In the genomic region with DNA sequence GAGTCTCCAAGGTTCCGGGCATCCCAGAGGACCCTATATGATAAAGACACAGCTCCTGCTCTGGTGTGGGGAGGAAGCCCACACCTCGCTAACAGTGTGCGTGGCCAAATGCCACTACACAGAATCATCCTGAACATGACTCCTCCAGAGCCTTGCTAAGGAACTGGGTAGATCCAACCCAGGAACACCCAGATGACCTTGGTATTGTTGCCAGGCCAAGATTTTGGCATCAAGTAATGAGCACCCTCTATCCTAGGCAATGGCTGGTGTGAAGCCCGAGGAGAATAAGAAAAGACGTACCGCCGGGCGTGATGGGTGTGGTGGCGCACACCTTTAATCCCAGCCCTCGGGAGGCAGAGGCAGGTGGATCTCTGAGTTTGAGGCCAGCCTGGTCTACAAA, we compare ENCODE assay signal across 16 mouse cellular contexts. TPM values are rescaled to one million over a fixed set of nuclear protein-coding genes. Genes with fewer than 3 reads are reported as not detected.
DNase-seq lines count a peak whose midpoint lies in the region; ATAC-seq lines count a peak whose summit lies in the region.
"Had no signal": no experiment of that assay in that cellular context is flagged by ENCODE, and none has a peak within 500 bp of the region (broad histone marks: within the 10 kb centered on the region; RNA-seq: fewer than 3 reads in every experiment).

No protein-coding gene starts in this region.

- no peak overlapping the region for H3K9ac ChIP-seq in forebrain, embryonic 15.5 days (replicated peaks)
- no peak overlapping the region for H3K9ac ChIP-seq in forebrain, embryonic 12.5 days
- H3K9ac ChIP-seq in hindbrain, embryonic 13.5 days = no peak overlapping the region
- no peak overlapping the region for H3K9ac ChIP-seq in hindbrain, embryonic 12.5 days
- no peak overlapping the region for H3K9ac ChIP-seq in neural tube, embryonic 13.5 days
- H3K9ac ChIP-seq: intestine, embryonic 15.5 days; kidney, embryonic 15.5 days had no signal

- H3K4me3 ChIP-seq in forebrain, embryonic 15.5 days = no peak overlapping the region
- H3K4me3 ChIP-seq in forebrain, embryonic 12.5 days (replicated peaks) = no peak overlapping the region
- no peak overlapping the region for H3K4me3 ChIP-seq in hindbrain, embryonic 13.5 days
- no peak overlapping the region for H3K4me3 ChIP-seq in hindbrain, embryonic 12.5 days
- no peak overlapping the region for H3K4me3 ChIP-seq in neural tube, embryonic 13.5 days
- H3K4me3 ChIP-seq: embryonic facial prominence, embryonic 10.5 days; intestine, embryonic 15.5 days; kidney, embryonic 15.5 days; myocyte had no signal

- peaks cover 14% of the 10 kb centered on the region for H3K4me1 ChIP-seq in forebrain, embryonic 15.5 days
- H3K4me1 ChIP-seq in forebrain, embryonic 12.5 days = no peaks in the 10 kb centered on the region
- H3K4me1 ChIP-seq in hindbrain, embryonic 13.5 days (replicated peaks) = peaks cover 9% of the 10 kb centered on the region
- H3K4me1 ChIP-seq in hindbrain, embryonic 12.5 days = no peaks in the 10 kb centered on the region
- H3K4me1 ChIP-seq in neural tube, embryonic 13.5 days (replicated peaks) = peaks cover 14% of the 10 kb centered on the region
- H3K4me1 ChIP-seq: embryonic facial prominence, embryonic 10.5 days; intestine, embryonic 15.5 days had no signal

- H3K9me3 ChIP-seq in forebrain, embryonic 15.5 days = no peaks in the 10 kb centered on the region
- no peaks in the 10 kb centered on the region for H3K9me3 ChIP-seq in forebrain, embryonic 12.5 days
- no peaks in the 10 kb centered on the region for H3K9me3 ChIP-seq in hindbrain, embryonic 13.5 days
- no peaks in the 10 kb centered on the region for H3K9me3 ChIP-seq in hindbrain, embryonic 12.5 days (replicated peaks)
- H3K9me3 ChIP-seq in neural tube, embryonic 13.5 days = no peaks in the 10 kb centered on the region
- H3K9me3 ChIP-seq: embryonic facial prominence, embryonic 10.5 days; intestine, embryonic 15.5 days; kidney, embryonic 15.5 days had no signal

- H3K27ac ChIP-seq in forebrain, embryonic 15.5 days (replicated peaks) = peak overlapping the region; percentile 84
- H3K27ac ChIP-seq in forebrain, embryonic 12.5 days = no peak overlapping the region
- peak overlapping the region; percentile 78 for H3K27ac ChIP-seq in hindbrain, embryonic 13.5 days
- no peak overlapping the region for H3K27ac ChIP-seq in hindbrain, embryonic 12.5 days
- H3K27ac ChIP-seq in neural tube, embryonic 13.5 days (replicated peaks) = peak overlapping the region; percentile 70; the same call in 1 of the 2 replicates
- H3K27ac ChIP-seq: embryonic facial prominence, embryonic 10.5 days; intestine, embryonic 15.5 days; kidney, embryonic 15.5 days had no signal

- H3K27me3 ChIP-seq in forebrain, embryonic 15.5 days = no peaks in the 10 kb centered on the region
- no peaks in the 10 kb centered on the region for H3K27me3 ChIP-seq in forebrain, embryonic 12.5 days
- no peaks in the 10 kb centered on the region for H3K27me3 ChIP-seq in hindbrain, embryonic 13.5 days
- 0 out of 2 replicates have a peak, but pooled peaks cover 2% of the 10 kb centered on the region for H3K27me3 ChIP-seq in hindbrain, embryonic 12.5 days
- no peaks in the 10 kb centered on the region for H3K27me3 ChIP-seq in neural tube, embryonic 13.5 days
- H3K27me3 ChIP-seq: intestine, embryonic 15.5 days; kidney, embryonic 15.5 days had no signal

- DNase-seq in adrenal gland, adult 2 months = peak; percentile 10
- no peak for DNase-seq in adrenal gland, adult 8-10 months
- DNase-seq in neural tube, embryonic 10.5 days (ENCODE audit: extremely low spot score, low spot score) = no peak
- DNase-seq: thymus, adult 2 months had no signal

- no peaks in the 10 kb centered on the region for H3K36me3 ChIP-seq in forebrain, embryonic 15.5 days
- no peaks in the 10 kb centered on the region for H3K36me3 ChIP-seq in forebrain, embryonic 12.5 days (replicated peaks)
- no peaks in the 10 kb centered on the region for H3K36me3 ChIP-seq in hindbrain, embryonic 13.5 days
- no peaks in the 10 kb centered on the region for H3K36me3 ChIP-seq in hindbrain, embryonic 12.5 days
- H3K36me3 ChIP-seq in neural tube, embryonic 13.5 days = no peaks in the 10 kb centered on the region
- H3K36me3 ChIP-seq: embryonic facial prominence, embryonic 10.5 days; intestine, embryonic 15.5 days; kidney, embryonic 15.5 days had no signal

- no peak for ATAC-seq in forebrain, embryonic 15.5 days (replicated peaks)
- no peak for ATAC-seq in forebrain, embryonic 12.5 days (ENCODE audit: low FRiP score)
- ATAC-seq in hindbrain, embryonic 13.5 days (ENCODE audit: low FRiP score) = no peak
- ATAC-seq in hindbrain, embryonic 12.5 days (ENCODE audit: low FRiP score) = no peak
- no peak for ATAC-seq in neural tube, embryonic 13.5 days (ENCODE audit: low read depth)
- ATAC-seq: intestine, embryonic 15.5 days had no signal

- no peak overlapping the region for H3K4me2 ChIP-seq in forebrain, embryonic 15.5 days (replicated peaks)
- no peak overlapping the region for H3K4me2 ChIP-seq in forebrain, embryonic 12.5 days
- no peak overlapping the region for H3K4me2 ChIP-seq in hindbrain, embryonic 13.5 days
- H3K4me2 ChIP-seq in hindbrain, embryonic 12.5 days (replicated peaks) = no peak overlapping the region
- no peak overlapping the region for H3K4me2 ChIP-seq in neural tube, embryonic 13.5 days
- H3K4me2 ChIP-seq: intestine, embryonic 15.5 days; kidney, embryonic 15.5 days had no signal

- WGBS in forebrain, embryonic 15.5 days = 95% methylated on average over 10 of the region's 10 CpGs
- 93% methylated on average over 10 of the region's 10 CpGs for WGBS in forebrain, embryonic 12.5 days
- WGBS in hindbrain, embryonic 13.5 days = 92% methylated on average over 10 of the region's 10 CpGs
- WGBS in hindbrain, embryonic 12.5 days = 93% methylated on average over 10 of the region's 10 CpGs
- WGBS in neural tube, embryonic 13.5 days = 92% methylated on average over 10 of the region's 10 CpGs

RNA-seq across cellular contexts. Expression of a gene that starts 10.7 kb away (rescaled TPM):
- 1 to 10 TPM; 2.2 to 3.7 TPM for total RNA-seq in adrenal gland, adult 2 months (2021)
- polyA plus RNA-seq in adrenal gland, adult 2 months (2012; rRNA removed) = 1.9 and 2.2 TPM in 2 replicates
- 1 to 10 TPM; 2.1 to 7.4 (median 3.7) TPM for total RNA-seq in adrenal gland, adult 8-10 months (2022)
- polyA plus RNA-seq in forebrain, embryonic 15.5 days (2015; fragmentation: Nextera tagmentation; extraction: Ambion mirVana) = 11.9 and 14.6 TPM in 2 replicates
- 3.4 and 4.0 TPM in 2 replicates for polyA plus RNA-seq in forebrain, embryonic 12.5 days (2016; fragmentation: Nextera tagmentation; extraction: Ambion mirVana)
- 14.5 and 17.4 TPM in 2 replicates for polyA plus RNA-seq in hindbrain, embryonic 13.5 days (2015; fragmentation: Nextera tagmentation; extraction: Ambion mirVana)
- 7.0 and 8.8 TPM in 2 replicates for polyA plus RNA-seq in hindbrain, embryonic 12.5 days (2016; fragmentation: Nextera tagmentation; extraction: Ambion mirVana)
- polyA plus RNA-seq in neural tube, embryonic 13.5 days (2015; fragmentation: Nextera tagmentation; extraction: Ambion mirVana) = 12.3 and 16.8 TPM in 2 replicates
- total RNA-seq: megakaryocyte-erythroid progenitor cell, adult 5-6 weeks; MEL had no signal

RNA-seq across cellular contexts. Expression of a gene that starts 41.9 kb away (rescaled TPM):
- total RNA-seq in adrenal gland, adult 2 months (2021) = under 1 TPM; 0.55 to 0.93 TPM
- polyA plus RNA-seq in adrenal gland, adult 2 months (2012; rRNA removed) = 0.08 and 0.32 TPM in 2 replicates
- total RNA-seq in adrenal gland, adult 8-10 months (2022) = under 1 TPM; 0.56 to 0.81 (median 0.70) TPM
- polyA plus RNA-seq in forebrain, embryonic 15.5 days (2015; fragmentation: Nextera tagmentation; extraction: Ambion mirVana) = 0.57 and 0.61 TPM in 2 replicates
- 0.79 and 0.92 TPM in 2 replicates for polyA plus RNA-seq in forebrain, embryonic 12.5 days (2016; fragmentation: Nextera tagmentation; extraction: Ambion mirVana)
- polyA plus RNA-seq in hindbrain, embryonic 13.5 days (2015; fragmentation: Nextera tagmentation; extraction: Ambion mirVana) = 0.47 and 0.84 TPM in 2 replicates
- polyA plus RNA-seq in hindbrain, embryonic 12.5 days (2016; fragmentation: Nextera tagmentation; extraction: Ambion mirVana) = 0.72 and 0.82 TPM in 2 replicates
- 0.33 and 0.77 TPM in 2 replicates for polyA plus RNA-seq in neural tube, embryonic 13.5 days (2015; fragmentation: Nextera tagmentation; extraction: Ambion mirVana)
- total RNA-seq: liver, adult 2 months had no signal
- polyA plus RNA-seq: liver, adult 2 months had no signal

RNA-seq across cellular contexts. Expression of a gene that starts 42.0 kb away (rescaled TPM):
- 1 to 10 TPM; 3.9 to 9.4 TPM for total RNA-seq in adrenal gland, adult 2 months (2021)
- polyA plus RNA-seq in adrenal gland, adult 2 months (2012; rRNA removed) = 2.7 and 3.9 TPM in 2 replicates
- total RNA-seq in adrenal gland, adult 8-10 months (2022) = 1 to 10 TPM; 4.7 to 9.3 (median 6.6) TPM
- polyA plus RNA-seq in forebrain, embryonic 15.5 days (2015; fragmentation: Nextera tagmentation; extraction: Ambion mirVana) = 35.4 and 38.3 TPM in 2 replicates
- 28.0 and 29.8 TPM in 2 replicates for polyA plus RNA-seq in forebrain, embryonic 12.5 days (2016; fragmentation: Nextera tagmentation; extraction: Ambion mirVana)
- 33.8 and 35.2 TPM in 2 replicates for polyA plus RNA-seq in hindbrain, embryonic 13.5 days (2015; fragmentation: Nextera tagmentation; extraction: Ambion mirVana)
- 27.7 and 29.1 TPM in 2 replicates for polyA plus RNA-seq in hindbrain, embryonic 12.5 days (2016; fragmentation: Nextera tagmentation; extraction: Ambion mirVana)
- polyA plus RNA-seq in neural tube, embryonic 13.5 days (2015; fragmentation: Nextera tagmentation; extraction: Ambion mirVana) = 23.0 and 24.7 TPM in 2 replicates
- total RNA-seq: megakaryocyte-erythroid progenitor cell, adult 5-6 weeks had no signal

Comparison
In these comparisons a context has a peak if more than half of its experiments do, and no peak if none do; other contexts are left out.
1. H3K27ac ChIP-seq: peak in forebrain, embryonic 15.5 days (single experiment), hindbrain, embryonic 13.5 days (single experiment) and neural tube, embryonic 13.5 days (single experiment); none in forebrain, embryonic 12.5 days (single experiment) and hindbrain, embryonic 12.5 days (single experiment).